Mouse (Mus musculus): ENCODE data around the gene Il15ra. TPM values are rescaled to one million over a fixed set of nuclear protein-coding genes. Genes with fewer than 3 reads are reported as not detected.

Il15ra gene
- total and polyA plus RNA-seq, 3 experiments: 0.27 TPM; not detected in 2

GRCm38 (mm10) chr2:11664367-11664766, 40.7 kb upstream of the Il15ra start:
- Histone ChIP-seq H3K4me3 (ENCODE audit: low read depth, low read length) (no peak overlapping the region), H3K4me1 (ENCODE audit: insufficient read depth, low read depth, low read length) (peaks cover 10% of the 10 kb centered on the region; the same call in 1 of the 2 replicates), H3K36me3 (replicated peaks) (no peaks in the 10 kb centered on the region), H3K27me3 (ENCODE audit: insufficient read depth, low read length) (peaks cover 3% of the 10 kb centered on the region; the same call in 1 of the 2 replicates), H3K9me3 (replicated peaks) (no peaks in the 10 kb centered on the region)
- TF ChIP-seq GATA2 (IDR thresholded peaks at IDR 0.05; ENCODE audit: borderline replicate concordance, low read depth, low read length) (no peak), GATA1 (IDR thresholded peaks at IDR 0.05; ENCODE audit: borderline replicate concordance, low read length) (no peak), CTCF (IDR thresholded peaks at IDR 0.05; ENCODE audit: low read depth, low read length) (no peak), POLR2AphosphoS5 (IDR thresholded peaks at IDR 0.05; ENCODE audit: insufficient replicate concordance, low read depth, low read length) (no peak), TAL1 (conservative IDR thresholded peaks at IDR 0.05; ENCODE audit: low read depth, low read length) (no peak)
- no peak for ATAC-seq (ENCODE audit: extremely low read depth, insufficient number of reproducible peaks, low FRiP score, poor library complexity, severe bottlenecking)
- no peak for DNase-seq (ENCODE audit: low spot score)

DNA sequence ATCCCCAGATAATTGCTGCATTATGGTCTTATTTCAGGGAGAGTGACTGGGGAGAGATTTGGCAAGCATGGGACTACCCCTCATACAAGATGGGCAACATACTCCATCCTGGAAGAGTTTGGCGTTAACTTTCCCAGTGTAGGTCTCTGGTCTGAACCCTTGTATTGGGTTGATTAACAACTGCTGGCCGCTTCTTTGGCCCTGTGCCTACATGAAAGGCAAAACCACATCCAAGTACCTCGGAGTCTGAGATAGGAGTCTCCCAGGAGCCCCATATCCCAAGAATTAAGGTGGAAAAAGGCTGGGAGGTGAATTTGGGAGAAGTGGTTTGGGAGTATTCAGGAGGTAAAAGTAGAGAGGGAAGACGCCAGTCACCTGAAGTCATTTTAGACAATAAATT, 40.3 kb upstream of the Il15ra start:
- Histone ChIP-seq H3K4me1 (ENCODE audit: insufficient read depth, low read depth, low read length) (peaks cover 10% of the 10 kb centered on the region; the same call in 1 of the 2 replicates), H3K4me3 (ENCODE audit: low read depth, low read length) (no peak overlapping the region), H3K36me3 (replicated peaks) (no peaks in the 10 kb centered on the region), H3K9me3 (replicated peaks) (no peaks in the 10 kb centered on the region), H3K27me3 (ENCODE audit: insufficient read depth, low read length) (no peaks in the 10 kb centered on the region)
- no peak for TF ChIP-seq CTCF (IDR thresholded peaks at IDR 0.05; ENCODE audit: low read depth, low read length)
- no peak for TF ChIP-seq GATA1 (IDR thresholded peaks at IDR 0.05; ENCODE audit: borderline replicate concordance, low read length)
- no peak for TF ChIP-seq GATA2 (IDR thresholded peaks at IDR 0.05; ENCODE audit: borderline replicate concordance, low read depth, low read length)
- no peak for TF ChIP-seq TAL1 (conservative IDR thresholded peaks at IDR 0.05; ENCODE audit: low read depth, low read length)
- no peak for TF ChIP-seq POLR2AphosphoS5 (IDR thresholded peaks at IDR 0.05; ENCODE audit: insufficient replicate concordance, low read depth, low read length)
- DNase-seq (ENCODE audit: low spot score): no peak
- ATAC-seq (ENCODE audit: extremely low read depth, insufficient number of reproducible peaks, low FRiP score, poor library complexity, severe bottlenecking): no peak

GRCm38 (mm10) chr2:11665326-11665725, 39.8 kb upstream of the Il15ra start:
- Histone ChIP-seq H3K4me3 (ENCODE audit: low read depth, low read length) (no peak overlapping the region), H3K27me3 (ENCODE audit: insufficient read depth, low read length) (no peaks in the 10 kb centered on the region), H3K4me1 (ENCODE audit: insufficient read depth, low read depth, low read length) (peaks cover 10% of the 10 kb centered on the region; the same call in 1 of the 2 replicates), H3K36me3 (replicated peaks) (no peaks in the 10 kb centered on the region), H3K9me3 (replicated peaks) (no peaks in the 10 kb centered on the region)
- TF ChIP-seq GATA1 (IDR thresholded peaks at IDR 0.05; ENCODE audit: borderline replicate concordance, low read length) (no peak), CTCF (IDR thresholded peaks at IDR 0.05; ENCODE audit: low read depth, low read length) (no peak), GATA2 (IDR thresholded peaks at IDR 0.05; ENCODE audit: borderline replicate concordance, low read depth, low read length) (no peak), POLR2AphosphoS5 (IDR thresholded peaks at IDR 0.05; ENCODE audit: insufficient replicate concordance, low read depth, low read length) (no peak), TAL1 (conservative IDR thresholded peaks at IDR 0.05; ENCODE audit: low read depth, low read length) (no peak)
- DNase-seq (ENCODE audit: low spot score): no peak
- no peak for ATAC-seq (ENCODE audit: extremely low read depth, insufficient number of reproducible peaks, low FRiP score, poor library complexity, severe bottlenecking)

DNA sequence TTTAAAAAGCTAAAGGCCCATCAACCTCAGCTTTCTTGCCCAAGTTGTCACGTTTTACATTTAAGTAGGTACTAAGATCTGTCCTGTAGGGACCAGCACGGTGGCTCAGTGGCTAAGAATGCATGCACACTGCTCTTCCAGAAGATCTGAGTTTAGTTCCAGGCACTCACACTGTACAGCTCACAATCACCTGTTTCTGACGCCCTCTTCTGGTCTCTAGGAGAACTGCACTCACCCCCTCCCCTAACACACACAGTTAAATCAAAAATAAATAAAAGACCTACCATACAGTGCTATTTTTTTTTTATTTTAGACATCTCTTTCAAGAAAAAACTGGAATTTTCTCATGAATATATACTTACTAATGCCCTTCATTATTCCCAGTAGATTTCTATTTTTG, 32.9 kb upstream of the Il15ra start:
- Histone ChIP-seq H3K4me3 (ENCODE audit: low read depth, low read length) (no peak overlapping the region), H3K9me3 (replicated peaks) (peaks cover 5% of the 10 kb centered on the region; the same call in 1 of the 2 replicates), H3K4me1 (ENCODE audit: insufficient read depth, low read depth, low read length) (no peaks in the 10 kb centered on the region), H3K36me3 (replicated peaks) (no peaks in the 10 kb centered on the region), H3K27me3 (ENCODE audit: insufficient read depth, low read length) (peaks cover 7% of the 10 kb centered on the region; the same call in 1 of the 2 replicates)
- ATAC-seq (ENCODE audit: extremely low read depth, insufficient number of reproducible peaks, low FRiP score, poor library complexity, severe bottlenecking) (no peak), DNase-seq (ENCODE audit: low spot score) (no peak)
- TF ChIP-seq CTCF (IDR thresholded peaks at IDR 0.05; ENCODE audit: low read depth, low read length) (peak; percentile 44), GATA1 (IDR thresholded peaks at IDR 0.05; ENCODE audit: borderline replicate concordance, low read length) (no peak)

DNA sequence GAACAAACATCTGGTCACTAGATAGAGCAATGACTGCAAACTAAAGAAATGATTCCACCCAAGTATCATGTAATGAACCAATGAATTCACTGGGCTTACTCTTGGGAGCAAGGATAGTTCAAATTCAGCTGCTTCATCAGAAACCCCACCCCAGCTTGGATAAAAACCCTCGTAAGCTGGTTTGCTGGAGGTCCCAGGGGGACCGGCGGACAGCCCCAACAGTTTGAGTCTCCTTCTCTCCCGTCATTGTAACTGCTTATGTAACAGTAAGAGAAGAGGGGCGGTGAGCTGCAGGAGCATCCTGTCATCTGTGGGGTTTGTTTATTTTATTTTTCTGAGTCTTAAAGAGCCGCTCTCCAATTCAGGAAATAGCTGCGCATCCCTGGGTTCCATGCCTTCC, 25.5 kb upstream of the Il15ra start:
- TF ChIP-seq POLR2AphosphoS5 (IDR thresholded peaks at IDR 0.05; ENCODE audit: insufficient replicate concordance, low read depth, low read length) (no peak), CTCF (IDR thresholded peaks at IDR 0.05; ENCODE audit: low read depth, low read length) (no peak), TAL1 (conservative IDR thresholded peaks at IDR 0.05; ENCODE audit: low read depth, low read length) (no peak), GATA1 (IDR thresholded peaks at IDR 0.05; ENCODE audit: borderline replicate concordance, low read length) (no peak), GATA2 (IDR thresholded peaks at IDR 0.05; ENCODE audit: borderline replicate concordance, low read depth, low read length) (no peak)
- no peak overlapping the region for H3K4me3 ChIP-seq (ENCODE audit: low read depth, low read length)
- no peak for DNase-seq (ENCODE audit: low spot score)

GRCm38 (mm10) chr2:11682712-11683111, 22.4 kb upstream of the Il15ra start:
- peaks cover 10% of the 10 kb centered on the region for H3K27me3 ChIP-seq (ENCODE audit: insufficient read depth, low read length)
- TF ChIP-seq GATA1 (IDR thresholded peaks at IDR 0.05; ENCODE audit: borderline replicate concordance, low read length) (no peak), GATA2 (IDR thresholded peaks at IDR 0.05; ENCODE audit: borderline replicate concordance, low read depth, low read length) (no peak), CTCF (IDR thresholded peaks at IDR 0.05; ENCODE audit: low read depth, low read length) (no peak), TAL1 (conservative IDR thresholded peaks at IDR 0.05; ENCODE audit: low read depth, low read length) (no peak), POLR2AphosphoS5 (IDR thresholded peaks at IDR 0.05; ENCODE audit: insufficient replicate concordance, low read depth, low read length) (no peak)
- no peaks in the 10 kb centered on the region for H3K9me3 ChIP-seq (replicated peaks)
- ATAC-seq (ENCODE audit: extremely low read depth, insufficient number of reproducible peaks, low FRiP score, poor library complexity, severe bottlenecking) (no peak), DNase-seq (ENCODE audit: low spot score) (no peak)
- no peak overlapping the region for H3K4me3 ChIP-seq (ENCODE audit: low read depth, low read length)
- H3K4me1 ChIP-seq (ENCODE audit: insufficient read depth, low read depth, low read length): no peaks in the 10 kb centered on the region
- H3K36me3 ChIP-seq (replicated peaks): no peaks in the 10 kb centered on the region

More for the DNA sequence above, 25.5 kb upstream of the Il15ra start:
- Histone ChIP-seq H3K9me3 (replicated peaks) (no peaks in the 10 kb centered on the region), H3K27me3 (ENCODE audit: insufficient read depth, low read length) (peaks cover 12% of the 10 kb centered on the region), H3K4me1 (ENCODE audit: insufficient read depth, low read depth, low read length) (no peaks in the 10 kb centered on the region), H3K36me3 (replicated peaks) (no peaks in the 10 kb centered on the region)
- ATAC-seq (ENCODE audit: extremely low read depth, insufficient number of reproducible peaks, low FRiP score, poor library complexity, severe bottlenecking): no peak

Measured in G1E (cell line).